11 mouse cellular contexts compared by ENCODE assay signal in the genomic region with DNA sequence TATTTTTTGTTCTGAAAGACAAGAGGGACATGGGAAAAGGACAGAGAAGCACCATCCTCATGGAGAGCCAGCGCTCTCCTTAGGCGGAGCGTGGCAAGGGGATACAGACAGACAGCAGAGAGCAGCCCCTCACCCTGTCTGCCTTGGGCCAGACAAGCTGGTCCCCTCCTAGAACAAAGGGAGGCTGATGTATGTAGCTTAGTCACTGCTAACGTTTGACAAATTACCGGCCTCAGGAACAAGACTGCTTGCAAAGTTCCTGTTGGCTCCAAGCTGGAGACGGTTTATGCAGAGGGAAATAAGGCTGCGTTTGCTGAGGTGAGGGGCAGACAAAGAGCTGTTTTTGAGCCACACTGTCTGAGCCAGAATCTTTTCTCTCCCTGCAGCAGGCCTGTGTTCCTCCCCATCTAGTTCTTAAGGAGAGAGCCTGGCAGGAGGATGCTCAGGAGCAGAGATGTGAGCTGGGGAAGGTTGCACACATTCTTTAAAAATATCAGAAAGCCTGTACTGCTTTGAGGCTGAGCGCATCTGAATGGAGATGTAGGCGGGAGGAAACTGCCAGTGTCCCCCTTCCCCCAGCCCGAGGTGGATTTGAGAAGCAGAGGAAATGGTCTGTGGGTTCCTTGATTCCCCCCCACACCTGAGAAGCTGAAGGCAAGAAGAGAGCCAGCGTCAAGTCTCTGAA. TPM values are rescaled to one million over a fixed set of nuclear protein-coding genes. Genes with fewer than 3 reads are reported as not detected.
DNase-seq lines count a peak whose midpoint lies in the region; ATAC-seq and TF ChIP-seq lines count a peak whose summit lies in the region.
"Had no signal": no experiment of that assay in that cellular context is flagged by ENCODE, and none has a peak within 500 bp of the region (broad histone marks: within the 10 kb centered on the region; RNA-seq: fewer than 3 reads in every experiment).

No protein-coding gene starts in this region.

- H3K4me2 ChIP-seq in hindbrain, embryonic 16.5 days (ENCODE audit: low read length), result no peak overlapping the region
- H3K4me2 ChIP-seq: embryonic facial prominence, embryonic 15.5 days; liver, embryonic 15.5 days had no signal

- peaks cover 8% of the 10 kb centered on the region for H3K4me1 ChIP-seq in hindbrain, embryonic 16.5 days (ENCODE audit: control insufficient read depth, insufficient read depth, low read depth, low read length)
- H3K4me1 ChIP-seq in olfactory bulb, adult 2 months (ENCODE audit: control insufficient read depth, insufficient read depth, low read length), result peaks cover 38% of the 10 kb centered on the region
- H3K4me1 ChIP-seq: liver, embryonic 15.5 days had no signal

- DNase-seq in frontal cortex, adult 2 months (ENCODE audit: extremely low spot score in 1 of 2, low spot score in 1 of 2), result peak; percentile 62 to 73
- DNase-seq in frontal cortex, postnatal 25 days (ENCODE audit: low spot score in 2 of 2), result no peak
- peak; percentile 15 for DNase-seq in embryo, embryonic 9.5 days (ENCODE audit: extremely low spot score)
- DNase-seq in cerebellum, postnatal 36 days, result no peak
- DNase-seq in gastrocnemius, adult 18-20 months (ENCODE audit: low spot score), result no peak
- no peak for DNase-seq in heart, postnatal 10 days
- DNase-seq: kidney, adult 11 months had no signal

- TF ChIP-seq POLR2A in olfactory bulb, adult 2 months (IDR thresholded peaks at IDR 0.05; ENCODE audit: insufficient read depth, low read depth, low read length), result no peak

- H3K36me3 ChIP-seq in hindbrain, embryonic 16.5 days (ENCODE audit: control insufficient read depth, insufficient read depth, low read length), result no peaks in the 10 kb centered on the region
- H3K36me3 ChIP-seq: embryonic facial prominence, embryonic 15.5 days; liver, embryonic 15.5 days had no signal

- TF ChIP-seq CTCF in olfactory bulb, adult 2 months (IDR thresholded peaks at IDR 0.05; ENCODE audit: insufficient read depth, low read depth, low read length), result no peak

- 32% methylated on average over 11 of the region's 11 CpGs for WGBS in hindbrain, embryonic 16.5 days
- 26% methylated on average over 11 of the region's 11 CpGs for WGBS in olfactory bulb, adult 2 months

- no peaks in the 10 kb centered on the region for H3K27me3 ChIP-seq in hindbrain, embryonic 16.5 days (replicated peaks; ENCODE audit: control insufficient read depth, insufficient read depth, low read length)
- H3K27me3 ChIP-seq: embryonic facial prominence, embryonic 15.5 days; liver, embryonic 15.5 days had no signal

- peak overlapping the region; percentile 60 for H3K27ac ChIP-seq in hindbrain, embryonic 16.5 days (ENCODE audit: low read depth, low read length)
- peak overlapping the region; percentile 98 for H3K27ac ChIP-seq in olfactory bulb, adult 2 months (ENCODE audit: insufficient read depth, low read depth, low read length)
- H3K27ac ChIP-seq: embryonic facial prominence, embryonic 15.5 days; liver, embryonic 15.5 days had no signal

- 0 out of 2 replicates have a peak, but pooled peaks have one; percentile 41 for ATAC-seq in hindbrain, embryonic 16.5 days

- H3K9ac ChIP-seq in hindbrain, embryonic 16.5 days (ENCODE audit: low read depth, low read length), result peak overlapping the region; percentile 47; the same call in 1 of the 2 replicates
- H3K9ac ChIP-seq: embryonic facial prominence, embryonic 15.5 days; liver, embryonic 15.5 days had no signal

- intact Hi-C loops in heart, postnatal 10 days (cut with DNase I), result loop anchor here (5.0 kb wide), 1 partner anchor 44 kb away; no protein-coding TSS in a partner anchor

- H3K4me3 ChIP-seq in hindbrain, embryonic 16.5 days (ENCODE audit: low read length), result no peak overlapping the region
- no peak overlapping the region for H3K4me3 ChIP-seq in olfactory bulb, adult 2 months (ENCODE audit: insufficient read depth, low read depth, low read length)
- H3K4me3 ChIP-seq: embryonic facial prominence, embryonic 15.5 days; liver, embryonic 15.5 days had no signal

- H3K9me3 ChIP-seq in hindbrain, embryonic 16.5 days (ENCODE audit: control insufficient read depth, low read length), result 0 out of 2 replicates have a peak, but pooled peaks cover 3% of the 10 kb centered on the region
- H3K9me3 ChIP-seq: embryonic facial prominence, embryonic 15.5 days; liver, embryonic 15.5 days had no signal

RNA-seq across cellular contexts. Expression of gene Calm1, which starts 28.9 kb away (rescaled TPM):
- polyA plus RNA-seq in frontal cortex, adult 2 months (2012; rRNA removed), result 1,569 and 1,574 TPM in 2 replicates
- 2,854 and 3,176 TPM in 2 replicates for polyA plus RNA-seq in hindbrain, embryonic 16.5 days (2015; fragmentation: Nextera tagmentation; extraction: Ambion mirVana)
- polyA plus RNA-seq in olfactory bulb, adult 2 months (2012; ENCODE audit: insufficient read depth, insufficient read length, low replicate concordance, missing spikeins), result 446 and 787 TPM in 2 replicates
- total RNA-seq in gastrocnemius, adult 18-20 months (2021), result 100 to 1,000 TPM; 568 to 588 TPM
- total RNA-seq in heart, postnatal 10 days (2021), result 100 to 1,000 TPM; 338 to 349 TPM

Comparison
In these comparisons a context has a peak if more than half of its experiments do, and no peak if none do; other contexts are left out.
1. DNase-seq: peak in frontal cortex, adult 2 months (2 of 2) and embryo, embryonic 9.5 days (single experiment); none in frontal cortex, postnatal 25 days (0 of 2), cerebellum, postnatal 36 days (0 of 2), gastrocnemius, adult 18-20 months (single experiment) and heart, postnatal 10 days (0 of 2).